Mouse (Mus musculus): ENCODE results near the gene Aen.

DNA sequence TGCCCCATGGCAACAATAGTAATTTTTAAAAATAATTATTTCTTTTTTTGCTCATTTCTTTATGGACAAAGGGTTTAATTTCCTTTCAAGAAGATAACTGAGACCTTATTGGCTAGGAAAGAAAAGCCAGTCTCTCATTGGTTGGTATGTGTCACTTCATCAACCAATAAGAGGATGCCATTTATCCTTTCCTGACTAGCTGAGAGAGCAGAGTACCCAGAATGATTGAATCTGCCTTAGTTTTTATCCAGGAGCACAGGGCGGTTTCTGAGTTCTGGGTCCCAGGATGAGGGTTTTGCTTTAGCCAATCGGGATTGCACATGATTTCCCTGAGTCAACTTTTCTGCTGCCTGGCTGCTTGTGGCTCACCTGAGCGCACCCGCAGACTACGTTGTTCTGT lies 10.2 kb upstream of the Aen start:
- TF ChIP-seq CTCF (IDR thresholded peaks at IDR 0.05; ENCODE audit: low read depth) (no peak), EP300 (IDR thresholded peaks at IDR 0.05; ENCODE audit: low read depth) (no peak)

All from liver, embryonic 14.5 days (tissue).